Mouse (Mus musculus): ENCODE results near the gene Ccser2. TPM values are rescaled to one million over a fixed set of nuclear protein-coding genes. Genes with fewer than 3 reads are reported as not detected.

Gene Ccser2
- total RNA-seq (2023), result 10 to 100 TPM; 38.4 to 39.1 TPM

GRCm38 (mm10) chr14:36968628-36969147 is at the start of gene Ccser2:
Gene Ccser2 (minus strand): TSS chr14:36968777.

Other genes starting within 250 kb of the Ccser2 start
- gene Rgr, start 80.2 kb upstream of the Ccser2 start, total RNA-seq (2023), result not detected
- gene Lrit1, start 86.1 kb upstream of the Ccser2 start, total RNA-seq (2023), result not detected
- not detected for gene Lrit2, start 99.2 kb upstream of the Ccser2 start, total RNA-seq (2023)
- gene Cdhr1, start 129.6 kb upstream of the Ccser2 start, total RNA-seq (2023), result under 1 TPM; 0.20 to 0.27 TPM
- 1 to 10 TPM in 1 of 2 experiments, not detected in 1; 1.1 TPM for gene 2610528A11Rik, start 145.2 kb upstream of the Ccser2 start, total RNA-seq (2023)
- gene Ghitm, start 166.5 kb upstream of the Ccser2 start, total RNA-seq (2023), result 100 to 1,000 TPM; 170 to 184 TPM